Mouse (Mus musculus) telencephalon, adult 2 months (tissue): ENCODE measurements around the gene Hmgb4.

ENCODE experiments used
- DNase-seq: peaks from one replicate; pipeline ENCODE4 v3.0.0-alpha.2; 2011; ENCODE audit warnings: low read depth, low spot score

The Hmgb4 gene

DNA sequence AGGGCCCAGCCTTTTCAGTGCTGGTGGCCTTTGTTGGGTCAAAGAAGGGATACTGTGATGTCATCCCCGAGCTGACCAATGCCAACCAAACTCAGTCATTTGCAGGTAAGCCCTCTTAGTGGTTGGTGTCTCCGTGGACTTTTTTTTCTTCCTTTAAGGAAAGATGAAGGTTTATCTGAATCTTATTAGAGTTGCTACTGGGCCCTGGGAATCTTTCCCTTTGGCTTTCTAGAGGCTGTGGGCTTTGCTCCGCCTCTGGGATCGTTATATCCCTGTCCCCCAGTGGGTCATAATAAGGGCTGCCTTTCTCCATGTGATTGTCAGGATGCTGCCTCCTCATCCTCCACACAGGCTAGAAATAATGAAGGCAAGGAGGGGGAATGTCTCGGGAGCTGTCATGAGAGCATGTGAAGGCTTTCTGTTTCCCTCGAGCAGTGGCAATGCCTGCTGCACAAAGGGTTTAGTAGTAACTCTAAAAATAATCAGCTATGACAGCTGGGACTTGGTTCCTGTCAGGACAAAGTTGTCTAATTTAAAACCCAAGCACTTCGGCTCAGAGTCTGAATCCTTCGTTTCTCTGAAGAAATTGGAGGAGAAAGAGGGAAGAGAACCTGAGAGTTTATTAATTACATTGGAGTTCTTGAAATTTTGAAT lies at the start of gene Hmgb4:
TSS of gene Hmgb4 (minus strand) at position 51 of the 654 bp plus-strand sequence.
- peak; percentile 70 for DNase-seq

DNA sequence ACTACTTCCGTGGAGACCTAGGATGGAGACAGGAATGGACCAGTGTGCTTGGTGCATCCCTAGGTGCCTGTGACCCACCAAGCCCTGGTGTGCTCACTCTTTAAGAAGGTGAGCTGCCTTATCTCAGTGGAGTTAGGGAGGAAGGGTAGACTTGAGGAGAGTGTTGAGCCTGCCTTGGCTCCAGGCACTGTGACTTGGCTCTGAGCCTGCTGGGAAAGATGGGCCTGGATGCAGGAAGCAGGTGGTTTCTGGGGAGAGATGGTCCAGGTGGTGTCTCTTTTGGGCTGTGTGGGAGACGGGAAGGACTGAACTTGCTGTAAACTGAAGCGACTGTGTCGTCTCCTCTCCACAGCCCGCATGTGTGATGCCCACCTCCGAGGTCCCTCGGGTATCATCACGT lies 45.3 kb upstream of the Hmgb4 start:
- no peak for DNase-seq

DNA sequence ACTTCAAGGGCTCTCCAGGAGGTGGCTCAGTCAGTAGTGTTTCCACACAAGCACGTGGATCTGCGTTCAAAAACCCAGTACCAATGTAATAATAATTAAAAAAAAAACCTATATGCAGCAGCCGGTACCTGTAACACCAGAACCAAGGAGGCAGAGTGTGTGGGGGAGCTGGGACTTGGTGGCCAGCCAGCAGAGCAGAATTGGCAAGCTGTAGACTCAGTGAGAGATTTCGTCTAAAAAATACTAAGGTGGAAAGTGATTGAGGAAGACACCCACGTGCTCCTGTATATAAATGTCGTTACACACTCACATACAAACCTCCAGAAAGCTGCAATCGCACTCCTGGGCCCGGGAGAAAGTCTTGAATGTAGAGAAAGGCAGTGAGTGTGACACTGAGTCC lies 43.3 kb upstream of the Hmgb4 start:
- DNase-seq, result peak; percentile 81

DNA sequence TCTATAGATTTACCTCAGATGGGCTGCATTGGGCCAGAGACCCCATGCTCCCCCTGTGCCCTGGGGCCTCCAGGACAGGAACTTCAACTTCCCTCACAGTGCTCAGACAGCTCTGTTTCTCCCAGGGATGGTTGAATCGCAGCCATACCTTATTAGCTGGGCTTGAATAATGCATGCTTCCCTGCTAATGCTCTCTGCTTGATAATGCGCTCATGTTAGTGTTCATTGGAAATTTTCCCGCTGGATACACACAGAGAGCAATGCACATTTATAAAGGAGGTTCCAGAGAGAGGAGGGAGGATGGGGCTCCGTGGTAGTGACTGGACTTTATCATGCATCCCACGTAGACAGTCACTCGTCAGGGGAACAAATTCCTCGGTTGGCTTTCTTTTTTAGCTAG lies 27.3 kb upstream of the Hmgb4 start:
- no peak for DNase-seq

DNA sequence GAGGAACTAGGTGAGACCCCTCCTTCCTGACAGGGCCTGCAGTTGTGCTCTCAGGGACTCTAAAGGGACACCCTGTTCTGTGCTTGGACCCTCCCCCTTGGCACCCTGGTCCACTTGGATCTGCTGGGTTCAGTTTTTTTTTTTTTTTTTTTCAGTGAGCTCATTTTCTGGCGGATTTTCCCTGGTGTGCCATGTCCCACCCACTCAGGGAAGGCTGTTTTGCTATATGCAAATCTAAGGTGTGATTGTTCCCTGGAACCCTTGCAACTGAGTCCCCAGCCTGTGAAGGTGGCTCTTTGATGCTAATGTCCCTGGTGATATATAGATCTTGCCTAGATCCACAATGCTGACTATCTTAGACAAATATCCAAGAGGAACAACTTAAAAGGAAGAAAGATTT lies 24.3 kb upstream of the Hmgb4 start:
- peak; percentile 46 for DNase-seq

DNA sequence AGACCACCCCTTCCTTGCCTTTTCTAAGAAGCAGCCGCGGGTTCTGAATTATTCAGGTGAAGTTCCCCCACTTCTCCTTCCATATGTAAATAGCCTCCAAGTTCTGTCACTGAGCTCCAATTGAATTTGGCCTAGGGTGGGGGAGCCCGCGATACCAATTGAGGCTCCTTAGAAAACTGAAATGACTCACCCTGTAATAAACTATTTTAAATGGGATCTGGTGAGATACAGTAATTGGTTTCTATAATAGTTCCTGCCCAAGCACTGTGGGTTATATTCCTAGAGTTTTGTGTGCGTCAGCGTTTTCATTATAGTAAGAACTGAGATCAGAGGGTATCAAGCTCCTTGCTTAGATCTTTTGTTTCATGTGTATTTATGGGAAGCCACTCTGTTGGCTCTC lies 14.8 kb upstream of the Hmgb4 start:
- DNase-seq, result peak; percentile 55

DNA sequence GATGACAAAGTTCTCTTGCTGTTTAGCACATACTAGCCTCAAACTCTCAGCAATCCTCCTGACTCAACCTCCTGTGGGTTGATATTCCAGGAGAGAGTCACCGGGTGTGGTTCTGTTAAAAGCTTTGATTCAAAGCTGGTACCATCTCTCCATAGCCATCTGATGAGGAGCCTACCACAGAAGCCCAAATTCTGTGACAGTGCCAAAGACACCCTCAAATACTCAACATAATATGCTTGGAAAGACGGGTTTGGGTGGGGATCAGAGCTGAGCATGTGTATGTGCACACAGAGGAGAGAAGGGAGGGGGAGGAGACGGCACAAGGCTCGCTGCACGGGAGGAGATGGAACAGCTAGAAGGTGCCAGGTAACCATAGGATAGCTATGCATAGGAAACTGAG lies 14.4 kb upstream of the Hmgb4 start:
- DNase-seq, result peak; percentile 22

DNA sequence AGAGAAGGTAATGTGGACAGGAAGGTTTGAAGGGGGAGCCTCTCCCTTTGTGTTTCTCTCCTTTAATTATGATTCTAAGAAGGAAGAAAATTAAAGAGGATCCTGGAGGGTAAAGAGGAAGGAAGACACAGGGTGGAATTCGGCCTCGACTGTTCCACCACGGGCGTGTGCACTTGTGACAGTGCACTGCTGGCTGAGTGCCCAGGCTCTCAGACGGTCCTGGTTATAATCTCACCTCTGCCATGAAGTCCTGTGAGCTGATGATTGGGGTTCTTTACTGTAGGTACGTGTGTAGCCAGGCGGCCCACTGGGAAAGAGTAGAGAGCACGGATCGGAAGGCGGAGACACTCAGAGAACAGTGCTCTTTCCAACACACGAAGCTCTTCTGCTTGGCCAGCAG lies 12.4 kb upstream of the Hmgb4 start:
- no peak for DNase-seq

DNA sequence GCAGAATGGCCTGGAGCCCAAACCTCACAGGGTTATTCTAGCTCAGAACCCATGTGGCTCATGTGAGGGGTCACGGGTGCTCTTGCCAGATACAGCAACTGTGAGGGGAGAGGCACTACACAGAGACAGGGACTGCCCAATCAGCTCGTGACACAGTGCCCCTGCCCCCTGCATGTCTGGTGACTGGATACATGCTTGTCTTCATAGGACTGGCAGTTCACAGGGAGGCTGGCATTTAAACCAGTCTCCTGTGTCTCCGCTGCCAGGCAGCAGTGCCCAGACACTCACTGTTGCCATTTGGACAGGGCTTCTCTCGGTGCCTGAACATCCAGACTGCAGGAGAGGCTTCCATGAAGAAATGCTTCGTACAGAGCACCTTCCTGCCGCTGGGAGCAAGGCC lies 11.7 kb upstream of the Hmgb4 start:
- DNase-seq, result no peak

DNA sequence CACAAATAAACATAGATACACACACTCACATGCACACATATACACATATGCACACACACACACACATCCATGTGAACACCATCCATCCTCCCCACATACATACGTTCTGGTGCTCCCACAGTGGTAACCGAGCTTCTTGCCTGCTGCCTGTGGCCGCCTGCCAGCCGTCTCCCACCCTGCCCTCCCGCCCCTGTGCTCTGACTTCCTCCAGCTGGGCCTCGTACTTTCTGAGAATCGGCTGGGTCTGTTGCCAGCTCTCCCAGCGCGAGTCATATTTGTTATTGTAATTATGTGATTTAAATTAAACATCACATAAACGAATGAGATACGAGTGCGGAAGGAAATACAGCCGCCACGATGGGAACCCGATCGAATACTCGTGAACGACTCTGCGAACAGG lies 10.2 kb upstream of the Hmgb4 start:
- DNase-seq, result no peak

DNA sequence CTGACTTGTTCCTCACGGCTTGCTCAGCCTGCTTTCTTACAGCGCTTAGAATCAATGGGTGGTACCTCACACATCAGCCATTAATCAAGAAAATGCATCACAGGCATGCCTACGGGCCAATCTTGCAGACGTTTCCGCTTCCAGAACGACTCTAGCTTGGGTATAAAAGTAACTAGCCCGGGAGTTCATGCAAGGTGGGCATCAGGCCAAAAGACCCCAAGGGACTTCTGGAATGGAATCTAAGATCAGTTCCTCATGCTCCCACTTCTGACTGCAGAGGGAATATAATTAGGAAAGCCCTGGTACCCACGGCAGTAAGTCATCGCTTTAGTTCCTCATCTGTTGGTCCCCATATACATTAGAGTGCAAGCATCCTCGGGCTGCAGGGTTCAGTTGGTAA lies 9.4 kb upstream of the Hmgb4 start:
- no peak for DNase-seq

DNA sequence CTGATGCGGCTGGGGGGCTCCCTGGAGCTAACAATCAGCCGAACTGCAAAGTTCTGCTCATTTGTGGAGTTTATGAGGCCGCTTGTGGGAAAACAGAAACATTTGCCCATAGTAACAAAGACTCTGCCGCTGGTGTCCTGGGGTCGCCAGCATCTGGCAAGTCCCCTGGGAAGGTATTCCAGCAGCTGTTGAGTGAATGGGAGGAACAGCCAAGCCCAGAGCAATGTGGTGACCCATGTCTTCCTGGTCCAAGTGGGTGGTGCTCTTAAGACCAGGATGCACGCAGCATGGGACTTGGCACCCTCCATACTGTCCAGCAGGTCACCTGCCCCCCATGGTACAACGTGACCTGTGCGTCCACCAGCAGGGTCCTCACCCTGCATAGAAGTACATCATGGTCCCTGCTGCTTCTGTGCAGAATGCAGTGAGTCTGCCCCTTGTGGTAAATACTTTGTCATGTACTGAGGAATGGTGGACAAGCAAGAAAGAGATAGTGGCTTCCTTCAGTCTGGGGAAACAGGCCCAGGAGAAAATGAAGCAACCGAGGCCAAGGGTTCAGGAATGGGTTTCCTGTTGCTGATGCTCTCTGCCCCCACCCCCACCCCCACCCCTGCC lies 8.6 kb upstream of the Hmgb4 start:
- no peak for DNase-seq

DNA sequence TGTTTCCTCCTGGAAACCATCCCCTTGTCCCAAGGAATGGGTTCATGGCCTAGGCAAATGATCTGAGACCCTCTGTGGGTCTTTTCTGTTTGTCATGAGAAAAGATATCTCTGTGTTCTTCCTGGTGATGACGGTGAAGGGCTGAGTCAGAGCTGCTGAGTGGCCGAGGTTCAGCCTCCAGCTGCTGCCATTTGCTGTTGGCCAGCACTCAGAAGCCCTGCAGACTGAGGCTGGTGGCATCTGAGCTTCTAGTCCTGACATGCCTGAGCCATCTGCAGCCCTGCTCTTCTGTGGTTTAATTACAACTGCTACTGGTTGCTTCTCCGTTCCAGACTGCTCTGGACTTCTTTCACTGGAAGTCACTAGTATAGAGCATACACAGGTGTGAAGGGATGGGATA lies 4.6 kb upstream of the Hmgb4 start:
- DNase-seq, result no peak

DNA sequence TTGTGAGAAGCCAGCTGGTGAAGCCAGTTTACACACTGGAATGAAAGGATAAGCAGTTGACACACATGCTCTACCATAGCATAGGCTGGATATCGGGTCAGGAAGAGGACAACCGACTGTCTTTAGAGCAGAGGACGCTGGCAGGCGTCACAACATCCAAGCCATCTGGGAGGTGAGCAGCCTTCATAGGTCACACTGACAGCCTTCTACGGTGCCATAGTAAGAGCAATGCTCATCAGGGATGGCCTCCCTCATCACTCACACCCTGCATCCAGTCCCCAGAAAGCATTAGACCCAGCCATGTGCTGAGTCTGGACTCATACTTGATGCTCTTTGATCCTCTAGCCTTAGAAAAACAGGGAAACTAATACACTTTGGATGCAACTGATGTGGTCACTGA lies 3.7 kb upstream of the Hmgb4 start:
- DNase-seq, result no peak

DNA sequence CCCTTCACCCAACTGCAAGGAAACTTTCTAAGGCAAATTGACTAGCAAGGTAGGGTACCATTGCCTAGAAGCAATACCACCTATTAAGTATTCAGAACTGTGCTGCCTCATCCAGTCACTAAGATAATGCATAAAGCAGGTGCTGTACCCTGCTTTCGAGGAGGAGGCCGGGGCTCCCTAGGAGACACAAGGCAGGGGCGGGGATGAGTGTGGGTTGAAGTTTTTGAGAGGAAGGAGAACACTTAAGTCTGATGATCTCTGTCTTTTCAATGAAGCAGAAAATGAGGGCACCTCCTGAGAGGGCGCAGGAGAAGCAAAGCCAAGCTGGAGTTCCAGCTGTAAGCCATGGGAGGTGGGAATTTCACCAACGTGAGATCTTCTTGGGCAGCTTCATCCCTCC lies 1.5 kb downstream of the Hmgb4 start:
- peak; percentile 35 for DNase-seq

DNA sequence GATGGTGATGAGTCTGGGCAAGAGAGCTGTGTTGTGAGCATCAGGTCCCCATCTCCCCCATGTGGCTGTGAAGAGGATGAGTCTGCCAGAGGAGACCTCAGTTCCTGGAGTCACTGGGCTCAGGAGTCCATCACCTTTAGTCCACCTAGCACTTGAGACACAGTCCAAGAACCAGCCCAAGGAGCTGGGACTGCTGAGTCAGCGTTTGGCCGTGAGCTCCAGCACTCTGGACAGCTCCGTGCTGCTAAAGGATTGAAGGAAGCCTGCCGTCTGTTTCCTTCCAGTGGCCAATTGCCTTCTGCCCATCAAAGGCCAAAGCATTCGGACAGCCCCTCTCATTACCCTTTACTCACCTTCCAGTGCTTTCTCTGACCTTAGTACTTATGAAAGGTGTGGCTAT lies 12.1 kb downstream of the Hmgb4 start:
- DNase-seq, result no peak

DNA sequence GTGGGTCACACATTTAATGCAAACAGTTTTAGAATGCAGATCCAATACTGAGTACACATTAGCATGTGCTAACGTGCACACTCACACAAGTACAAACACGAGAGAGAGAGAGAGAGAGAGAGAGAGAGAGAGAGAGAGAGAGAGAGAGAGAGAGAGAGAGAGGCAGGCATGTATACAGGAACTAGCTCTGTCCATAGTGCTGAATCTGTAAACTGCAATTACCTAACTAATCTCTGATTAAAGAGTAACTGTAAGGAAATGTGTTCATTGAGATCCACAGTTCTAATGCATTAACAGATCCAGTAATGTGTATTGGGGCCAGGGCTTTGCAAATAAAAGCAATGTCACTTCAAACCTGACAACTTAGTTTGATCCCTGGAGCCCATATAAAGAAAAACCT lies 15.6 kb downstream of the Hmgb4 start:
- DNase-seq, result no peak

DNA sequence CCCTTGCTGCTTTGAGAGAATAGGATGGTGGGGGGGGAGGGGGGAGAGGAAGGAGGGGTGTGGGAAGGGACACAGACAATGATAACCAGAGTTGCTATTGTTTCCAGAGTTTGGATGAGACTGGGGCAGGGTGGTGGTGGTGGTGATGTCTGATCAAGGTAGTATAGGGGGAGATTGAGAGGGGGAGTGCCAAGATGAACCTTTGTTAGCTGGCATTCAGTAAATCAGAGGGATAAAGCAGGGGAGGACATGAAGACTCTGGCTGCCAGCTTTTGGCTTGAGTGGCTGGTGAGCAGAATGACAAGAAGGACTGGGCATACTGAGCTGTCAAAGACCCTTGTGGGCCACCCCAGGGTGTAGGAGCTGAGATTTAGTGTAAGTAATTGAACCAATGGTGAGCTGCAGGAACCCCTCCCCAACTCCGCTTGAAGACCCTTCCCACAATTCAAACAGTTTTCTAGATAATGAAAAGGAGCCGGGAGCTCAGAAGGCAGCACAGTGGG lies 18.9 kb downstream of the Hmgb4 start:
- no peak for DNase-seq

DNA sequence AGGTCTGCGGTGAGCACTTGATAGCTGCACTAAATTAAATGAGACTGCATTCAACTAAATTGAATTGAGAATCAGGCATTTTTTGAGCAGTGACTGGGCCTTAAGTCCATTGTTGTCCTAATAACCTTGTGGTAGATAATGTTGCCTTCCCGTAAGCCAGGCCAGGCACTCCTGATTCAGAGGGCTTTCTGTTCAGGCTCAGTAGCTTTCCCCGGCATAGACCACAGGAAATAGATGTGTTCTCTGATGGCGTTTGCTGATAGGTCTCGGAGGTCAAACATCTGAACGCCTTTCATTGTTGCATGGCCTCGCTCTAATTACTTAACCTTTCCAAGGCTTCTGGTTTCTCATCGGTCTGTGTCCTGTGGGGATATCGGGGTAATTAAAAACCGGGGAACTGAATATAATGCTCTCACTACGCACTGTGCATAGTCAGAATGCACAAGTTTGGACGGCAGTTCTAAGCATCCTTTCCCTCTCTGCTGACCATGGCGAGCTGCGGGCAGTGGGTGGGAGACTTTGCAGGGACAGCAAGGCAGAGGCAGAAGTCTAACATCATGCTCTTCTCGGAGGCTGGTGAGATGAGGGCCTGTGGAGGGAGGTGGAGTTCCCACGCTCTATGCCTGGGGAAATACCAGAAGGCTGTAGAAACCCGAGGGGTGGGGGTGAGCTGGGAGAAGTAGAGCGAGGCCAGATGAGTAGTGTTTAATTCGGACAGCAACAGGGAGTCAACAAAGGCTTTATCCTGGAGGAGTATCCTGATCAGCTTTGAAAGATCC lies 19.5 kb downstream of the Hmgb4 start:
- no peak for DNase-seq

DNA sequence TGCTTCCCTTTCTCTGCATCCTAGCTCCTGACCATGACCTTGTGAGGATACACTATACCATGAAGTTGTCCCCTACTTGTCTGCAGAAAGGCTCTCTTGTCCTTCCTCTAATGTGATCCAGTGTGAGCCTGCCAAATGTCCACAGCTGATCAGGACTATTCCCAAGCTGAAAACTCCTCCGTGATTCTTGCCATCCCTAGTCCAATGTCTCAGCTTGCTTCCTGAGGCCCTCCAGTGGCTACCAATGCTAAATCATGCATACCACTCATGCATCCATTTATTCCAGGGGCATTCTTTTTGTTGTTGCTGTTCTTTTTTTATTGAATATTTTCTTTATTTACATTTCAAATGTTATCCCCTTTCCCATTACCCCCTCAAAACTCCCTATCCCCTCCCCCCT lies 21.6 kb downstream of the Hmgb4 start:
- no peak for DNase-seq

DNA sequence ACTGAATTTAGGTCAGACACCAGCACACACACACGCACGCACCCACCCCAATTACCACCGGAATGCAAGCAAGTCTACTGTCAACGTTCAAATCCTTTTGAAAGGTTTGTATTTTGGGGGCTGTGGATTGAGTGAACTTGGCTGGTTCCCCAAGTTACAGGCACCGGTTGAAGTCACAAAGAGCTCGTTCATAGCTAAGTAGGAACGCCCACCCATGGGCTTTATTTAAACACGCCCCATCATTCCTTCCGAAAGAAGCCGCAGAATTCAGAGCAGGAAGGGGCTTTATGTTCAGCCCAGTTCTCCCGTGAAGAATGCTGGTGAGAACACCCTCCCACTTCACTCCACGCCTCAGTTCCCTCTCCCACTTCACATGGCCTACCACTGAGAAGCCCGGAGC lies 27.3 kb downstream of the Hmgb4 start:
- peak; percentile 54 for DNase-seq

DNA sequence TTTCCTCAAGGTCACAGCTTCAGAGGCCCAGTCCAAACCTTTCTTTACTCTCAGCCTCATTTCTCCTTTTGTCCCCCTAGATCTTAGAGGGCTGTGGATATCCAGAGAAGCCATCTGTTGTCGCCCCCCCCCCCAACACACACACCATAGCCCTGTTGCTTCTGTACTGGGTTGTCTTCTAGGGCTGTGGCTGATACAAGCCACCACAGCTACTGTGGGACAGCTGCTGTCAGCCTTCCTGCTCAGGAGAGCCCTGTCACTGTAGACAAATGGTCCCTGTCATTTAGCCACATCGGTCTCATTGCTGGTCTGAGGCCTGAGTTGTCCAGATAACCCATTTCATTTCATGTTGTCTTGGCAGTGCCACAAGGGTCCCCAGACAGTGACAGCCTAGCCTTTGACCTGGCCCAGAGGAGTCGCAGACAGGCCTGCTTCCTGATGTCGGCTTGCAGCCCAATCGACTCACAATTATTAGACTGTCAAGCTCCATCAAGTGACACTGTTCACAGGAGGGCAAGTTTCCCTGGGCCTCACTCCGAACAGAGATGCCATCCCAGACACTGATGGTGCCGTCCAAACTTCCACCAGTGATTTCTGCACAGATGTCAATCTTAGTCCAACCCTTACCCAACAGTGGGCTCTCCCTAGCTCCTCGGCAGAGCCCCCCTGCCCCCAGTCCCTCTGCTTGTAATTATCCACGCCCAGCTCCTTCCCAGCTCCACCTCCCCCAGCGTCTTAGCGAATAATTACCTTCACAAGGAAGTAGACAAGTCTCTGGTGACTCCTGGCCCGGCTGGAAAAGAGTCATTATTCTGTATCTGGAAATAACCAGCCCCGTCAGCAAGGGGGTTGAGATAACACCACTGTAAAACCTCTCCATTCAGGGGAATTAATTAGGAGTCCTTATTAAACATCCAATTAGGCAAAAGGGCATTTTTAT lies 33.1 kb downstream of the Hmgb4 start:
- no peak for DNase-seq
